In the genomic region with DNA sequence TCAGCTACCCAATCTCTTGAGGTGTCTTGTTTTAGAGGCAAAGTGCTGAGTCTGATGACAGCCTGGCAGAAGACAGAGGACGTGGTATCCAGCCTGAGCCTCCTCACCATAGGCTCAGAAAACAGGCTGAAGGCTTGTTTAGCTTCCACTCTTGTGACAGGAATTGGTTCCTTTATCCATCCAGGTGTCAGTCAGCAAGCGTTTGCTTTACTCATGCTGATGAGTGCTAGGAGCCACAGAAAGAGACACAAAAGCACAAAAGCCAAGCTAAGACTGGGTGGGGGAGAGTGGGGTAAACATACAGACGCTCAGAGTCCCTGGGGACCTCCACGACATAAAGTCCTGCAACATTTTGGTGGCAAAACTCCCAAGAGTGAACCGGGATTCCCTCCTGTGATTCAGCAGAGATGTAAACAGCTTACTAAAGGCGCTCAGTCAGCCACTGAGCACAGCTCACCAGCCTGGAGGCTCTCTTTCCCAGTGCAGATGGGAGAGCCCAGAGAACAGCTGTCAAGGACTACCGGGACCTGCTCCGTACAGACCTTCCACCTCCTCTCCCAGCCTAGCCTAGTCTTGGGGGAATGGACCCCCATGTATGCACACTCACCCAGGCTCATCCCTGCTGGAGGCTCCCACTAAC, we compare ENCODE assay signal across 9 mouse cellular contexts. TPM values are rescaled to one million over a fixed set of nuclear protein-coding genes. Genes with fewer than 3 reads are reported as not detected.
A peak's percentile ranks its signal among the peaks of the same experiment; 100 is the strongest.
DNase-seq lines count a peak whose midpoint lies in the region; ATAC-seq and TF ChIP-seq lines count a peak whose summit lies in the region.
"Had no signal": no experiment of that assay in that cellular context is flagged by ENCODE, and none has a peak within 500 bp of the region (broad histone marks: within the 10 kb centered on the region; RNA-seq: fewer than 3 reads in every experiment).

No protein-coding gene starts in this region.

- TF ChIP-seq POLR2A in bone marrow, adult 2 months (IDR thresholded peaks at IDR 0.05; ENCODE audit: borderline replicate concordance, control insufficient read depth, low read depth, low read length), result no peak
- TF ChIP-seq POLR2A in thymus, adult 2 months (IDR thresholded peaks at IDR 0.05; ENCODE audit: control insufficient read depth, extremely low read depth, insufficient read depth, low read length, poor library complexity), result no peak

- peak overlapping the region; percentile 70 for H3K4me2 ChIP-seq in heart, embryonic 14.5 days (ENCODE audit: low read length)
- peak overlapping the region; percentile 42 for H3K4me2 ChIP-seq in hindbrain, embryonic 12.5 days (replicated peaks)
- peak overlapping the region; percentile 45 for H3K4me2 ChIP-seq in midbrain, embryonic 12.5 days (replicated peaks)

- no peaks in the 10 kb centered on the region for H3K9me3 ChIP-seq in heart, embryonic 14.5 days (ENCODE audit: control insufficient read depth, low read length)
- no peaks in the 10 kb centered on the region for H3K9me3 ChIP-seq in hindbrain, embryonic 12.5 days (replicated peaks)
- H3K9me3 ChIP-seq in midbrain, embryonic 12.5 days, result peaks cover 4% of the 10 kb centered on the region; the same call in 1 of the 2 replicates

- peak overlapping the region in 1 of 2 experiments; percentile 23; a peak in 2 of 4 replicates for H3K4me3 ChIP-seq in heart, embryonic 14.5 days (ENCODE audit: control insufficient read depth in 1 of 2, insufficient read depth in 1 of 2, low read depth in 1 of 2, low read length in 2 of 2)
- peak overlapping the region; percentile 40 for H3K4me3 ChIP-seq in bone marrow, adult 2 months (replicated peaks; ENCODE audit: control insufficient read depth, low read depth, low read length)
- H3K4me3 ChIP-seq in hindbrain, embryonic 12.5 days, result peak overlapping the region; percentile 6; the same call in 1 of the 2 replicates
- H3K4me3 ChIP-seq in midbrain, embryonic 12.5 days, result peak overlapping the region; percentile 23; the same call in 1 of the 2 replicates
- no peak overlapping the region for H3K4me3 ChIP-seq in thymus, adult 2 months (ENCODE audit: control insufficient read depth, insufficient read depth, low read length)

- peaks cover 14 to 20% of the 10 kb centered on the region in 2 experiments for H3K4me1 ChIP-seq in heart, embryonic 14.5 days (ENCODE audit: control insufficient read depth in 2 of 2, insufficient read depth in 2 of 2, low read length in 2 of 2)
- H3K4me1 ChIP-seq in bone marrow, adult 2 months (ENCODE audit: control insufficient read depth, insufficient read depth, low read length), result no peaks in the 10 kb centered on the region
- H3K4me1 ChIP-seq in hindbrain, embryonic 12.5 days, result peaks cover 16% of the 10 kb centered on the region
- H3K4me1 ChIP-seq in midbrain, embryonic 12.5 days, result peaks cover 18% of the 10 kb centered on the region
- H3K4me1 ChIP-seq in thymus, adult 2 months (replicated peaks; ENCODE audit: control insufficient read depth, insufficient read depth, low read length), result no peaks in the 10 kb centered on the region

- H3K27me3 ChIP-seq in heart, embryonic 14.5 days (ENCODE audit: control insufficient read depth, insufficient read depth, low read length), result no peaks in the 10 kb centered on the region; the same call in 1 of the 2 replicates
- peaks cover 12% of the 10 kb centered on the region for H3K27me3 ChIP-seq in hindbrain, embryonic 12.5 days
- peaks cover 12% of the 10 kb centered on the region; the same call in 1 of the 2 replicates for H3K27me3 ChIP-seq in midbrain, embryonic 12.5 days
- H3K27me3 ChIP-seq in thymus, adult 2 months (ENCODE audit: control insufficient read depth, insufficient read depth, low read length), result peaks cover 3% of the 10 kb centered on the region; the same call in 1 of the 2 replicates

- intact Hi-C loops in heart, postnatal 10 days (cut with DNase I), result loop anchor here (5.0 kb wide), 1 partner anchor 44 kb away; no protein-coding TSS in a partner anchor

- ATAC-seq in heart, embryonic 14.5 days (ENCODE audit: insufficient number of reproducible peaks, insufficient read depth, low FRiP score, low read depth), result no peak
- no peak for ATAC-seq in hindbrain, embryonic 12.5 days (ENCODE audit: low FRiP score)
- no peak for ATAC-seq in midbrain, embryonic 12.5 days (ENCODE audit: low FRiP score, low read depth)
- no peak for ATAC-seq in megakaryocyte-erythroid progenitor cell, adult 5-6 weeks (replicated peaks; ENCODE audit: low FRiP score, low TSS enrichment, poor library complexity, severe bottlenecking)
- ATAC-seq: Patski had no signal

- WGBS in heart, embryonic 14.5 days, result 18% methylated on average over 8 of the region's 8 CpGs
- whole genome bisulfite sequencing in bone marrow, adult 2 months, result 49% methylated on average over 8 of the region's 8 CpGs
- WGBS in hindbrain, embryonic 12.5 days, result 10% methylated on average over 8 of the region's 8 CpGs
- WGBS in midbrain, embryonic 12.5 days, result 7% methylated on average over 8 of the region's 8 CpGs
- WGBS in thymus, adult 2 months, result 54% methylated on average over 8 of the region's 8 CpGs

- TF ChIP-seq CTCF in bone marrow, adult 2 months (IDR thresholded peaks at IDR 0.05; ENCODE audit: control insufficient read depth, insufficient read depth, low read length), result no peak
- no peak for TF ChIP-seq CTCF in thymus, adult 2 months (IDR thresholded peaks at IDR 0.05; ENCODE audit: borderline replicate concordance, control insufficient read depth, extremely low read depth, insufficient read depth, low read length, poor library complexity)

- H3K9ac ChIP-seq in heart, embryonic 14.5 days (ENCODE audit: low read length), result peak overlapping the region; percentile 67; the same call in 1 of the 2 replicates
- peak overlapping the region; percentile 8; the same call in 1 of the 2 replicates for H3K9ac ChIP-seq in hindbrain, embryonic 12.5 days
- 0 out of 2 replicates have a peak overlapping the region, but pooled peaks have one; percentile 28 for H3K9ac ChIP-seq in midbrain, embryonic 12.5 days (replicated peaks)

- no peak for DNase-seq in heart, postnatal 10 days
- DNase-seq in thymus, adult 2 months, result no peak
- DNase-seq in cerebellum, postnatal 14 days, result no peak

- peak overlapping the region; percentile 9 to 10; a peak in 2 of 4 replicates for H3K27ac ChIP-seq in heart, embryonic 14.5 days (replicated peaks in 1 of 2; ENCODE audit: control insufficient read depth in 1 of 2, insufficient read depth in 1 of 2, low read depth in 2 of 2, low read length in 2 of 2)
- H3K27ac ChIP-seq in bone marrow, adult 2 months (ENCODE audit: control insufficient read depth, insufficient read depth, low read depth, low read length, poor library complexity), result peak overlapping the region; percentile 98
- 0 out of 2 replicates have a peak overlapping the region, but pooled peaks have one; percentile 24 for H3K27ac ChIP-seq in hindbrain, embryonic 12.5 days
- H3K27ac ChIP-seq in midbrain, embryonic 12.5 days (replicated peaks), result no peak overlapping the region
- H3K27ac ChIP-seq in thymus, adult 2 months (ENCODE audit: control insufficient read depth, insufficient read depth, low read length), result no peak overlapping the region

- H3K36me3 ChIP-seq in heart, embryonic 14.5 days (ENCODE audit: control insufficient read depth, insufficient read depth, low read length), result no peaks in the 10 kb centered on the region
- no peaks in the 10 kb centered on the region for H3K36me3 ChIP-seq in hindbrain, embryonic 12.5 days
- H3K36me3 ChIP-seq in midbrain, embryonic 12.5 days, result no peaks in the 10 kb centered on the region
- H3K36me3 ChIP-seq in thymus, adult 2 months (ENCODE audit: control insufficient read depth, insufficient read depth, low read length), result no peaks in the 10 kb centered on the region

RNA-seq across cellular contexts. Expression of a gene that starts 10.3 kb away (rescaled TPM):
- polyA plus RNA-seq in heart, embryonic 14.5 days (2014; fragmentation: Nextera tagmentation; extraction: Ambion mirVana), result 5.6 and 11.8 TPM in 2 replicates
- 10 to 100 TPM in 1 of 2 experiments, 1 to 10 TPM in 1; 3.5 to 13.0 TPM for total RNA-seq in heart, postnatal 10 days (2021)
- polyA plus RNA-seq in bone marrow, adult 2 months (2011; ENCODE audit: insufficient read depth, insufficient read length, low replicate concordance, missing spikeins), result 762 and 950 TPM in 2 replicates
- 30.8 and 33.5 TPM in 2 replicates for polyA plus RNA-seq in hindbrain, embryonic 12.5 days (2016; fragmentation: Nextera tagmentation; extraction: Ambion mirVana)
- polyA plus RNA-seq in midbrain, embryonic 12.5 days (2016; fragmentation: Nextera tagmentation; extraction: Ambion mirVana), result 26.7 and 30.4 TPM in 2 replicates
- polyA plus RNA-seq in thymus, adult 2 months (2012; rRNA removed), result 0.11 and 0.34 TPM in 2 replicates
- 0.42 and 0.46 TPM in 2 replicates for total RNA-seq in megakaryocyte-erythroid progenitor cell, adult 5-6 weeks (2014; fragmentation: Nextera tagmentation)
- 0.27 and 6.8 TPM in 2 replicates for total RNA-seq in megakaryocyte-erythroid progenitor cell, adult 5-6 weeks (2017)
- polyA plus RNA-seq: Patski had no signal

RNA-seq across cellular contexts. Expression of a gene that starts 16.9 kb away (rescaled TPM):
- polyA plus RNA-seq in heart, embryonic 14.5 days (2014; fragmentation: Nextera tagmentation; extraction: Ambion mirVana), result 0.81 and 1.2 TPM in 2 replicates
- total RNA-seq in heart, postnatal 10 days (2021), result under 1 TPM; 0.29 to 0.32 TPM
- 2.3 and 3.2 TPM in 2 replicates for polyA plus RNA-seq in bone marrow, adult 2 months (2011; ENCODE audit: insufficient read depth, insufficient read length, low replicate concordance, missing spikeins)
- 125 and 140 TPM in 2 replicates for polyA plus RNA-seq in hindbrain, embryonic 12.5 days (2016; fragmentation: Nextera tagmentation; extraction: Ambion mirVana)
- polyA plus RNA-seq in midbrain, embryonic 12.5 days (2016; fragmentation: Nextera tagmentation; extraction: Ambion mirVana), result 117 and 133 TPM in 2 replicates
- polyA plus RNA-seq in thymus, adult 2 months (2012; rRNA removed), result 7.9 and 8.1 TPM in 2 replicates
- not detected in 2 replicates for total RNA-seq in megakaryocyte-erythroid progenitor cell, adult 5-6 weeks (2014; fragmentation: Nextera tagmentation)
- total RNA-seq in megakaryocyte-erythroid progenitor cell, adult 5-6 weeks (2017), result not detected in 2 replicates

RNA-seq across cellular contexts. Expression of a gene that starts 31.4 kb away (rescaled TPM):
- polyA plus RNA-seq in heart, embryonic 14.5 days (2014; fragmentation: Nextera tagmentation; extraction: Ambion mirVana), result 266 and 295 TPM in 2 replicates
- 100 to 1,000 TPM; 155 to 156 TPM for total RNA-seq in heart, postnatal 10 days (2021)
- polyA plus RNA-seq in bone marrow, adult 2 months (2011; ENCODE audit: insufficient read depth, insufficient read length, low replicate concordance, missing spikeins), result 207 and 269 TPM in 2 replicates
- 148 and 157 TPM in 2 replicates for polyA plus RNA-seq in hindbrain, embryonic 12.5 days (2016; fragmentation: Nextera tagmentation; extraction: Ambion mirVana)
- 163 and 173 TPM in 2 replicates for polyA plus RNA-seq in midbrain, embryonic 12.5 days (2016; fragmentation: Nextera tagmentation; extraction: Ambion mirVana)
- 227 and 235 TPM in 2 replicates for polyA plus RNA-seq in thymus, adult 2 months (2012; rRNA removed)
- 115 and 148 TPM in 2 replicates for total RNA-seq in megakaryocyte-erythroid progenitor cell, adult 5-6 weeks (2014; fragmentation: Nextera tagmentation)
- total RNA-seq in megakaryocyte-erythroid progenitor cell, adult 5-6 weeks (2017), result 43.8 and 55.9 TPM in 2 replicates

RNA-seq across cellular contexts. Expression of a gene that starts 53.8 kb away (rescaled TPM):
- 182 and 190 TPM in 2 replicates for polyA plus RNA-seq in heart, embryonic 14.5 days (2014; fragmentation: Nextera tagmentation; extraction: Ambion mirVana)
- total RNA-seq in heart, postnatal 10 days (2021), result 100 to 1,000 TPM; 189 to 192 TPM
- 57.7 and 87.0 TPM in 2 replicates for polyA plus RNA-seq in bone marrow, adult 2 months (2011; ENCODE audit: insufficient read depth, insufficient read length, low replicate concordance, missing spikeins)
- polyA plus RNA-seq in hindbrain, embryonic 12.5 days (2016; fragmentation: Nextera tagmentation; extraction: Ambion mirVana), result 96.9 and 101 TPM in 2 replicates
- 67.0 and 82.7 TPM in 2 replicates for polyA plus RNA-seq in midbrain, embryonic 12.5 days (2016; fragmentation: Nextera tagmentation; extraction: Ambion mirVana)
- 151 and 160 TPM in 2 replicates for polyA plus RNA-seq in thymus, adult 2 months (2012; rRNA removed)
- total RNA-seq in megakaryocyte-erythroid progenitor cell, adult 5-6 weeks (2014; fragmentation: Nextera tagmentation), result 16.1 and 17.8 TPM in 2 replicates
- 5.4 and 14.2 TPM in 2 replicates for total RNA-seq in megakaryocyte-erythroid progenitor cell, adult 5-6 weeks (2017)

RNA-seq across cellular contexts. Expression of a gene that starts 56.8 kb away (rescaled TPM):
- polyA plus RNA-seq in heart, embryonic 14.5 days (2014; fragmentation: Nextera tagmentation; extraction: Ambion mirVana), result 50.2 and 53.6 TPM in 2 replicates
- 10 to 100 TPM; 78.3 to 80.9 TPM for total RNA-seq in heart, postnatal 10 days (2021)
- 95.0 and 126 TPM in 2 replicates for polyA plus RNA-seq in bone marrow, adult 2 months (2011; ENCODE audit: insufficient read depth, insufficient read length, low replicate concordance, missing spikeins)
- 101 and 111 TPM in 2 replicates for polyA plus RNA-seq in hindbrain, embryonic 12.5 days (2016; fragmentation: Nextera tagmentation; extraction: Ambion mirVana)
- polyA plus RNA-seq in midbrain, embryonic 12.5 days (2016; fragmentation: Nextera tagmentation; extraction: Ambion mirVana), result 102 and 121 TPM in 2 replicates
- polyA plus RNA-seq in thymus, adult 2 months (2012; rRNA removed), result 59.7 and 67.9 TPM in 2 replicates
- total RNA-seq in megakaryocyte-erythroid progenitor cell, adult 5-6 weeks (2014; fragmentation: Nextera tagmentation), result 90.4 and 102 TPM in 2 replicates
- 162 and 180 TPM in 2 replicates for total RNA-seq in megakaryocyte-erythroid progenitor cell, adult 5-6 weeks (2017)

Comparison
In these comparisons a context has a peak if more than half of its experiments do, and no peak if none do; other contexts are left out.
1. H3K27ac ChIP-seq: peak in heart, embryonic 14.5 days (2 of 2), bone marrow, adult 2 months (single experiment) and hindbrain, embryonic 12.5 days (single experiment); none in midbrain, embryonic 12.5 days (single experiment) and thymus, adult 2 months (single experiment).
2. H3K9ac ChIP-seq: peak in every context shown above with its lines; median percentile 67 in heart, embryonic 14.5 days; 28 in midbrain, embryonic 12.5 days; 8 in hindbrain, embryonic 12.5 days.
3. RNA of a gene that starts 10.3 kb away (polyA plus RNA-seq): 762 to 950 TPM in bone marrow, adult 2 months; 30.8 to 33.5 TPM in hindbrain, embryonic 12.5 days, 26.7 to 30.4 TPM in midbrain, embryonic 12.5 days, 5.6 to 11.8 TPM in heart, embryonic 14.5 days and 0.11 to 0.34 TPM in thymus, adult 2 months; every median in the first group is over 10 times any median in the second.
4. RNA of a gene that starts 16.9 kb away (polyA plus RNA-seq): 125 to 140 TPM in hindbrain, embryonic 12.5 days and 117 to 133 TPM in midbrain, embryonic 12.5 days; 7.9 to 8.1 TPM in thymus, adult 2 months, 2.3 to 3.2 TPM in bone marrow, adult 2 months and 0.81 to 1.2 TPM in heart, embryonic 14.5 days; every median in the first group is over 10 times any median in the second.
5. Peak in every context shown above with its lines, with median percentiles within 50 percentile points of each other: H3K4me2 ChIP-seq.